Mouse (Mus musculus): Measurements from ENCODE around the gene Vipr1. TPM values are rescaled to one million over a fixed set of nuclear protein-coding genes. Genes with fewer than 3 reads are reported as not detected.

Gene Vipr1
- polyA plus RNA-seq, 1 experiment, result 2.0 TPM

DNA sequence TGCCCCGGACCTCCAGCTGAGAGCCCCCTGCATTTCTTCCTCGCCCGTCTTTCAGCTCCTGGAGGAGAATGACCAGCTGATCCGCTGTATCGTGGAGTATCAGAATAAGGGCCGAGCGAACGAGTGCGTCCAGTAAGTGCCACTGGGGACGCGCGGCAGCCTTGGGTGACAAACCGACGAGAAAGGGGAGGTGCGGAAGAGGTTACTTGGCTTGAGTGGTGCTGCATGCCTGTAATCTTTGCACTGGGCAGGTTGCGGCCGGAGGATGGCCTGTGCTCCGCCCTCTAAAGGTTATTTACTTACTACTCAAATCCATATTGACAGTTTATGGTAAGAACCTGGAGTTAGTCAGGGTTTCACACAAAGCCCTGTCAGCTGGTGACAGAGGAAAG, 68.1 kb downstream of the Vipr1 start:
- Histone ChIP-seq H3K27me3 (replicated peaks; ENCODE audit: control insufficient read depth, insufficient read depth, low read length) (no peaks in the 10 kb centered on the region), H3K36me3 (ENCODE audit: control insufficient read depth, insufficient read depth, low read length) (peaks cover 2% of the 10 kb centered on the region), H3K4me3 (ENCODE audit: insufficient read depth, low read depth, low read length) (peak overlapping the region; percentile 93), H3K27ac (ENCODE audit: insufficient read depth, low read depth, low read length) (peak overlapping the region; percentile 85), H3K4me1 (ENCODE audit: control insufficient read depth, insufficient read depth, low read length) (peaks cover 12% of the 10 kb centered on the region; the same call in 1 of the 2 replicates)
- under 1% methylated on average over 18 of the region's 18 CpGs for WGBS
- peak; percentile 69 for DNase-seq
- TF ChIP-seq POLR2A (IDR thresholded peaks at IDR 0.05; ENCODE audit: low read depth, low read length) (no peak), CTCF (conservative IDR thresholded peaks at IDR 0.05; ENCODE audit: insufficient read depth, insufficient read length, low read depth, low read length) (no peak)

GRCm38 (mm10) chr9:121717048-121717447, 74.5 kb downstream of the Vipr1 start:
- no peak overlapping the region for H3K4me3 ChIP-seq (ENCODE audit: insufficient read depth, low read depth, low read length)
- H3K36me3 ChIP-seq (ENCODE audit: control insufficient read depth, insufficient read depth, low read length), result peaks cover 2% of the 10 kb centered on the region
- TF ChIP-seq POLR2A (IDR thresholded peaks at IDR 0.05; ENCODE audit: low read depth, low read length) (no peak), CTCF (conservative IDR thresholded peaks at IDR 0.05; ENCODE audit: insufficient read depth, insufficient read length, low read depth, low read length) (no peak)
- no peaks in the 10 kb centered on the region for H3K27me3 ChIP-seq (replicated peaks; ENCODE audit: control insufficient read depth, insufficient read depth, low read length)
- H3K4me1 ChIP-seq (ENCODE audit: control insufficient read depth, insufficient read depth, low read length), result peaks cover 7% of the 10 kb centered on the region; the same call in 1 of the 2 replicates
- no peak for DNase-seq
- WGBS, result 72% methylated on average over 2 of the region's 2 CpGs
- no peak overlapping the region for H3K27ac ChIP-seq (ENCODE audit: insufficient read depth, low read depth, low read length)

DNA sequence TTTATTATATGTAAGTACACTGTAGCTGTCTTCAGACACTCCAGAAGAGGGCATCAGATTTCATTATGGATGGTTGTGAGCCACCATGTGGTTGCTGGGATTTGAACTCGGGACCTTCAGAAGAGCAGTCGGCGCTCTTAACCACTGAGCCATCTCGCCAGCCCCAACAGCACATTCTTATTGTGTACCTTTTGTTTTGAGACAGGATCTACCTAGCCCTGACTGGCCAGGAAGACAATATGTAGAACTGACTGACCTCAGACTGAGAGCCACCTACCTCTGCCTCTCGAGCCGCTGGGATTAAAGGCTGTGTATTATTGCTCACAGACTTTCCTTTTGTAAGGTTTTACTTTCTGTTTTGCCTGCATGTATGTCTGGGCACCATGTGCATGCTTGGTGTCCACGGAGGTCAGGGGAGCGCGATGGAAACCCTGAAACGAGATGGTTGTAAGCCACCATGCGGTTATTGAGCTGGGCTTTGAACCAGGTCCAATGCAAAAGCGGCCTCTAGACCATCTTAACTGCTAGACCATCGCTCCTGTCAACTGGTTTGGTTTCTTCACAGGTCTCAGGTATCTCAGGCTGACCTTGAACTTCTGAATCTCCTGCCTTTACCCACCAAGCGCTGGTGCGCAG, 75.7 kb downstream of the Vipr1 start:
- Histone ChIP-seq H3K27ac (ENCODE audit: insufficient read depth, low read depth, low read length) (peak overlapping the region; percentile 76), H3K36me3 (ENCODE audit: control insufficient read depth, insufficient read depth, low read length) (no peaks in the 10 kb centered on the region), H3K27me3 (replicated peaks; ENCODE audit: control insufficient read depth, insufficient read depth, low read length) (no peaks in the 10 kb centered on the region), H3K4me1 (ENCODE audit: control insufficient read depth, insufficient read depth, low read length) (0 out of 2 replicates have a peak, but pooled peaks cover 5% of the 10 kb centered on the region), H3K4me3 (ENCODE audit: insufficient read depth, low read depth, low read length) (peak overlapping the region; percentile 55)
- TF ChIP-seq CTCF (conservative IDR thresholded peaks at IDR 0.05; ENCODE audit: insufficient read depth, insufficient read length, low read depth, low read length) (no peak), POLR2A (IDR thresholded peaks at IDR 0.05; ENCODE audit: low read depth, low read length) (no peak)
- WGBS, result 69% methylated on average over 15 of the region's 15 CpGs
- DNase-seq, result no peak

DNA sequence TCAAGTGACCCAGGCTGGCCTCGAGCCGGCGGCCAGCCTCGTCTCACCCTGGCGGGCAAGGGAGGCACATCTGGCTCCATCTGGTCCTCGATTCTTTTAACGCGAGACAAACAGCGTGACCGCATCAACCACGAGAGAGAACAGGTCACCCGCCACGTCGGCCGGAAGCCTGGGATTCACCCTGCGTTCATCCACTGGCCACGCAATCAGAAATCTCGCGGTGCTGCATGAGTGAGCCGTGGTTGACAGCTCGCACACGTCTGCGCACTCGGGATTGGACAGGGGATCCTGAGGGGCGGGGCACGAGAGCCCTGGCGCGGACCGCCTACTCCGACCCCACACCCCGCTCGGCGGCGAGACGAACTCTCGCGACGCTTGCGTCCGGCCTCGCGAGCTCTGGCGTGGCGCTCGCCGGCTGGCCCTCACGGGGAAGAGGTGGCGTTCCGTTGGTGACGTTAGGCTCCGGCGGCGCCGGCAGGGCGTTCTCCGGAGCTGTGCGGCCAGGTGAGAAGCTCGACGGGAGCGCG, 76.3 kb downstream of the Vipr1 start, which contains the start of gene Nktr:
TSS of gene Nktr (plus strand) at position 378 of the 527 bp plus-strand sequence.
- H3K27me3 ChIP-seq (replicated peaks; ENCODE audit: control insufficient read depth, insufficient read depth, low read length), result no peaks in the 10 kb centered on the region
- H3K4me1 ChIP-seq (ENCODE audit: control insufficient read depth, insufficient read depth, low read length), result 0 out of 2 replicates have a peak, but pooled peaks cover 5% of the 10 kb centered on the region
- H3K4me3 ChIP-seq (ENCODE audit: insufficient read depth, low read depth, low read length), result peak within 1 kb of the TSS; percentile 74
- peak; percentile 99 for DNase-seq
- peak within 1 kb of the TSS; percentile 76 for H3K27ac ChIP-seq (ENCODE audit: insufficient read depth, low read depth, low read length)
- no peaks in the 10 kb centered on the region for H3K36me3 ChIP-seq (ENCODE audit: control insufficient read depth, insufficient read depth, low read length)
- TF ChIP-seq CTCF (conservative IDR thresholded peaks at IDR 0.05; ENCODE audit: insufficient read depth, insufficient read length, low read depth, low read length), result peak; percentile 21; the same call in 1 of the 2 replicates
- peak; percentile 56 for TF ChIP-seq POLR2A (IDR thresholded peaks at IDR 0.05; ENCODE audit: low read depth, low read length)
- under 1% methylated on average over 61 of the region's 61 CpGs for WGBS

GRCm38 (mm10) chr9:121719347-121720331, 77.1 kb downstream of the Vipr1 start:
- Histone ChIP-seq H3K36me3 (ENCODE audit: control insufficient read depth, insufficient read depth, low read length) (no peaks in the 10 kb centered on the region), H3K27me3 (replicated peaks; ENCODE audit: control insufficient read depth, insufficient read depth, low read length) (no peaks in the 10 kb centered on the region), H3K27ac (ENCODE audit: insufficient read depth, low read depth, low read length) (peak overlapping the region; percentile 57), H3K4me3 (ENCODE audit: insufficient read depth, low read depth, low read length) (peak overlapping the region; percentile 74), H3K4me1 (ENCODE audit: control insufficient read depth, insufficient read depth, low read length) (0 out of 2 replicates have a peak, but pooled peaks cover 5% of the 10 kb centered on the region)
- TF ChIP-seq CTCF (conservative IDR thresholded peaks at IDR 0.05; ENCODE audit: insufficient read depth, insufficient read length, low read depth, low read length), result no peak
- DNase-seq, result peak; percentile 36
- WGBS, result under 1% methylated on average over 84 of the region's 87 CpGs

Other genes with a start within 250 kb of the Vipr1 start
- 82.6 and 87.7 TPM in 2 replicates for gene Cck, start 147.0 kb upstream of the Vipr1 start, polyA plus RNA-seq (2012; rRNA removed)
- 0.11 TPM in 1 of 2 replicates, not detected in the other for gene Lyzl4, start 620 bp upstream of the Vipr1 start, polyA plus RNA-seq (2012; rRNA removed)
- gene Sec22c, start 62.8 kb downstream of the Vipr1 start, polyA plus RNA-seq (2012; rRNA removed), result 6.6 and 7.4 TPM in 2 replicates
- 52.4 and 61.5 TPM in 2 replicates for gene Ss18l2, start 67.6 kb downstream of the Vipr1 start, polyA plus RNA-seq (2012; rRNA removed)
- gene Nktr, start 76.5 kb downstream of the Vipr1 start, polyA plus RNA-seq (2012; rRNA removed), result 24.8 and 28.5 TPM in 2 replicates
- 25.4 and 29.5 TPM in 2 replicates for gene Zfp651, start 116.6 kb downstream of the Vipr1 start, polyA plus RNA-seq (2012; rRNA removed)
- 1.6 TPM in 1 of 2 replicates, not detected in the other for gene Klhl40, start 134.9 kb downstream of the Vipr1 start, polyA plus RNA-seq (2012; rRNA removed)
- 19.1 and 22.5 TPM in 2 replicates for gene Hhatl, start 149.8 kb downstream of the Vipr1 start, polyA plus RNA-seq (2012; rRNA removed)
- gene Ccdc13, start 196.7 kb downstream of the Vipr1 start, polyA plus RNA-seq (2012; rRNA removed), result 0.30 TPM in 2 replicates
- 22.7 and 36.6 TPM in 2 replicates for gene Higd1a, start 215.6 kb downstream of the Vipr1 start, polyA plus RNA-seq (2012; rRNA removed)